Mouse (Mus musculus): ENCODE measurements around the gene Lbhd1.
"Not testable (repeated sequence)": the region's sequence is repeated elsewhere in the genome, so short reads cannot be mapped to it uniquely, and the experiment has no call there.

Gene Lbhd1

GRCm38 (mm10) chr19:8883616-8884015 lies at the start of gene Lbhd1, which contains the start of gene Gm49403:
TSS of gene Lbhd1 (plus strand) at chr19:8883732.
TSS of gene Gm49403 (plus strand) at chr19:8883930.
- TF ChIP-seq CTCF (conservative IDR thresholded peaks at IDR 0.05; ENCODE audit: low read length) (no peak), NANOG (IDR thresholded peaks at IDR 0.05; ENCODE audit: borderline replicate concordance, low read length) (no peak)
- H3K27me3 ChIP-seq (ENCODE audit: insufficient read depth, low read length) = no peaks in the 10 kb centered on the region
- H3K9me3 ChIP-seq (ENCODE audit: low read length) = no peaks in the 10 kb centered on the region
- peaks cover 47% of the 10 kb centered on the region for H3K4me1 ChIP-seq (replicated peaks; ENCODE audit: low read depth, low read length)
- no peak within 1 kb of the TSS for H3K4me3 ChIP-seq (replicated peaks; ENCODE audit: low read length)
- H3K36me3 ChIP-seq (ENCODE audit: insufficient read depth, low read length) = peaks cover 28% of the 10 kb centered on the region

GRCm38 (mm10) chr19:8836327-8836726 lies 47.2 kb upstream of the Lbhd1 start:
- peaks cover 56% of the 10 kb centered on the region for H3K4me1 ChIP-seq (replicated peaks; ENCODE audit: low read depth, low read length)

GRCm38 (mm10) chr19:8837251-8837791 lies 46.2 kb upstream of the Lbhd1 start, which contains the start of gene Bscl2:
TSS of gene Bscl2 (plus strand) at chr19:8837467.
- H3K4me1 ChIP-seq (replicated peaks; ENCODE audit: low read depth, low read length) = peaks cover 58% of the 10 kb centered on the region
- TF ChIP-seq NANOG (IDR thresholded peaks at IDR 0.05; ENCODE audit: borderline replicate concordance, low read length) = no peak
- peak; percentile 30 for TF ChIP-seq CTCF (conservative IDR thresholded peaks at IDR 0.05; ENCODE audit: low read length)
- no peak for TF ChIP-seq POU5F1 (IDR thresholded peaks at IDR 0.05; ENCODE audit: borderline replicate concordance, low read length)
- peak within 1 kb of the TSS; percentile 76 for H3K4me3 ChIP-seq (replicated peaks; ENCODE audit: low read length)
- H3K27me3 ChIP-seq (ENCODE audit: insufficient read depth, low read length) = no peaks in the 10 kb centered on the region
- no peaks in the 10 kb centered on the region for H3K9me3 ChIP-seq (ENCODE audit: low read length)
- peaks cover 47% of the 10 kb centered on the region for H3K36me3 ChIP-seq (ENCODE audit: insufficient read depth, low read length)

More at GRCm38 (mm10) chr19:8836327-8836726, 47.2 kb upstream of the Lbhd1 start:
- not testable (repeated sequence) for H3K9me3 ChIP-seq (ENCODE audit: low read length); H3K27me3 ChIP-seq (ENCODE audit: insufficient read depth, low read length)
- H3K36me3 ChIP-seq (ENCODE audit: insufficient read depth, low read length) = peaks cover 47% of the 10 kb centered on the region
- H3K4me3 ChIP-seq (replicated peaks; ENCODE audit: low read length) = peak overlapping the region; percentile 76; the same call in 1 of the 2 replicates

- Histone ChIP-seq H3K9me3 (ENCODE audit: low read length) (no peaks in the 10 kb centered on the region), H3K4me1 (replicated peaks; ENCODE audit: low read depth, low read length) (peaks cover 58% of the 10 kb centered on the region), H3K27me3 (ENCODE audit: insufficient read depth, low read length) (no peaks in the 10 kb centered on the region), H3K36me3 (ENCODE audit: insufficient read depth, low read length) (peaks cover 47% of the 10 kb centered on the region), H3K4me3 (replicated peaks; ENCODE audit: low read length) (peak overlapping the region; percentile 76)
- TF ChIP-seq CTCF (conservative IDR thresholded peaks at IDR 0.05; ENCODE audit: low read length) = no peak
- no peak for TF ChIP-seq POU5F1 (IDR thresholded peaks at IDR 0.05; ENCODE audit: borderline replicate concordance, low read length)
- TF ChIP-seq NANOG (IDR thresholded peaks at IDR 0.05; ENCODE audit: borderline replicate concordance, low read length) = no peak
Observed at GRCm38 (mm10) chr19:8838041-8838730, 45.3 kb upstream of the Lbhd1 start.

GRCm38 (mm10) chr19:8839103-8839907 lies 44.2 kb upstream of the Lbhd1 start, which contains the start of gene Gng3:
TSS of gene Gng3 (minus strand) at chr19:8839194.
- Histone ChIP-seq H3K4me1 (replicated peaks; ENCODE audit: low read depth, low read length) (peaks cover 58% of the 10 kb centered on the region), H3K4me3 (replicated peaks; ENCODE audit: low read length) (peak within 1 kb of the TSS; percentile 76), H3K27me3 (ENCODE audit: insufficient read depth, low read length) (no peaks in the 10 kb centered on the region), H3K9me3 (ENCODE audit: low read length) (no peaks in the 10 kb centered on the region), H3K36me3 (ENCODE audit: insufficient read depth, low read length) (peaks cover 46% of the 10 kb centered on the region)
- TF ChIP-seq POU5F1 (IDR thresholded peaks at IDR 0.05; ENCODE audit: borderline replicate concordance, low read length) = no peak
- no peak for TF ChIP-seq NANOG (IDR thresholded peaks at IDR 0.05; ENCODE audit: borderline replicate concordance, low read length)
- no peak for TF ChIP-seq CTCF (conservative IDR thresholded peaks at IDR 0.05; ENCODE audit: low read length)

GRCm38 (mm10) chr19:8839908-8840791 lies 43.4 kb upstream of the Lbhd1 start:
- no peaks in the 10 kb centered on the region for H3K27me3 ChIP-seq (ENCODE audit: insufficient read depth, low read length)
- TF ChIP-seq NANOG (IDR thresholded peaks at IDR 0.05; ENCODE audit: borderline replicate concordance, low read length) (no peak), POU5F1 (IDR thresholded peaks at IDR 0.05; ENCODE audit: borderline replicate concordance, low read length) (no peak), CTCF (conservative IDR thresholded peaks at IDR 0.05; ENCODE audit: low read length) (no peak)
- peaks cover 43% of the 10 kb centered on the region for H3K36me3 ChIP-seq (ENCODE audit: insufficient read depth, low read length)
- no peaks in the 10 kb centered on the region for H3K9me3 ChIP-seq (ENCODE audit: low read length)
- peak overlapping the region; percentile 76 for H3K4me3 ChIP-seq (replicated peaks; ENCODE audit: low read length)
- H3K4me1 ChIP-seq (replicated peaks; ENCODE audit: low read depth, low read length) = peaks cover 58% of the 10 kb centered on the region

GRCm38 (mm10) chr19:8841012-8841411 lies 42.5 kb upstream of the Lbhd1 start:
- H3K4me1 ChIP-seq (replicated peaks; ENCODE audit: low read depth, low read length) = peaks cover 49% of the 10 kb centered on the region
- peak overlapping the region; percentile 76 for H3K4me3 ChIP-seq (replicated peaks; ENCODE audit: low read length)
- no peaks in the 10 kb centered on the region for H3K9me3 ChIP-seq (ENCODE audit: low read length)
- H3K36me3 ChIP-seq (ENCODE audit: insufficient read depth, low read length) = peaks cover 45% of the 10 kb centered on the region
- no peaks in the 10 kb centered on the region for H3K27me3 ChIP-seq (ENCODE audit: insufficient read depth, low read length)
- TF ChIP-seq NANOG (IDR thresholded peaks at IDR 0.05; ENCODE audit: borderline replicate concordance, low read length) (no peak), CTCF (conservative IDR thresholded peaks at IDR 0.05; ENCODE audit: low read length) (no peak), POU5F1 (IDR thresholded peaks at IDR 0.05; ENCODE audit: borderline replicate concordance, low read length) (no peak)
